Mouse (Mus musculus) spleen, postnatal 36 days (tissue): ENCODE results near the gene 1700074P13Rik.
"Not testable (repeated sequence)": the region's sequence is repeated elsewhere in the genome, so short reads cannot be mapped to it uniquely, and the experiment has no call there.

Experiments
- DNase-seq, 2 experiments: peaks; one replicate each; pipeline ENCODE4 v3.0.0; 2022; ENCODE audit warnings: low spot score in 2 of 2, mixed read lengths in 1 of 2

Gene 1700074P13Rik

GRCm38 (mm10) chr6:40940457-40940856 lies at the start of gene 1700074P13Rik:
Gene 1700074P13Rik (minus strand): TSS chr6:40940557.
- DNase-seq, result no peak

DNA sequence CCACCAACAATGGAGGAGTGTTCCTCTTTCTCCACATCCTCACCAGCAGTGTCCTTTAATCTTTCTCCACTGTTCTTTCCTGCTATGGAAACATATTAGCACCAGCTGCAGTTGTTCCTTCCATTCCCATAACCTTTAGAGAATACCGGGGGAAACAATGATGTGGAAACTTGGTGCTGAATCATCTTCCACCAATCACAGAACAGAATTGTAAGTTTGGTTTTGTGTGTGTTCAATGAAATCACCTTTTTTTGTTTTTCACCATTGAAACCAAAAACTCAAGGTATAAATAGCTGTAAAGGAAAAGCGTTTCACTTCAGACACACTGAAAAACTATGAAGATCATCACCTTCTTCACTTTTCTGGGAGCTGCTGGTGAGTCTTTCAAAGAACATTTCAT lies 24.1 kb upstream of the 1700074P13Rik start, which contains the start of gene 1810009J06Rik:
TSS of gene 1810009J06Rik (plus strand) at position 301 of the 400 bp plus-strand sequence.
- not testable (repeated sequence) for DNase-seq

- DNase-seq, result no peak
Measured at GRCm38 (mm10) chr6:40953716-40954115, 13.4 kb upstream of the 1700074P13Rik start.

DNA sequence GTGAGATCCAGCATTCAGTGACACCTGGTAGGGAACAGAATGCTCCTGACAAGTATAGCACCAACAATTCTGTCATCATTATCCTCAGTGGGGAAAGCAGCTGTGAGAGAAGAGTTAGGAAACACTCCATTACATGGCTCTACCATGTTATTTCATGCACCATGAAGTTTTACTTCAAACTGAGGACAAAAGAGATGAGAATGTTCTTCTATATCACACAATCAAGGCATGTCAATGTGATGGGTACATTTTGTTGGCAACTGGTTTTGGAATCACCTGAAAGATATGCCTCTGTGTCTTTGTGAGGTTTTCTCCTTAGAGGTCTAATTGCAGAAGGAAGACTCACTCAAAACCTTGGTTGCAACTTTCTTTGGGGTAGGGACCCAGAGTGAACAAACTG lies 11.4 kb upstream of the 1700074P13Rik start, which contains the start of gene Gm4744:
TSS of gene Gm4744 (minus strand) at position 101 of the 400 bp plus-strand sequence.
- DNase-seq, result no peak

DNA sequence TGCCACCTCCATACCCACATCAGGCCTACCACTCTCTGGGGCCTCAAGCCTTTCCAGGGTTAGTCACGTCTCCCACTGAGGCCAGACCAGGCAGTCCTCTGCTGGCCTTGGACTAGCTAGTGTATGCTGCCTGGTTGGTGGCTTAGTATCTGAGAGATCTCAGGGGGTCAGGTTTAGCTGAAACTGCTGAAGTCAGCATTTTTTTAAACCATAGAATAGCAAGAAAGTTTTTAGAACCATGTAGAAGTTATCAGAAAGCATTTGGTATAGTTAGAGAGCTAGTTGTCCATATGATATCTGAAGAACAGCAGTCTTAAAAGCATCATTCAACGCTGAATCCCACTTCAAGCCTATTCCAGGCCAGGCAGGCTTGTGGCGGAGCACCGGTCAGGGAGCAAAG lies 20.4 kb downstream of the 1700074P13Rik start:
- no peak for DNase-seq

GRCm38 (mm10) chr6:40900287-40900686 lies 40.1 kb downstream of the 1700074P13Rik start, which contains the start of gene Prss58:
Gene Prss58 (minus strand): TSS chr6:40900387.
- DNase-seq, result no peak

DNA sequence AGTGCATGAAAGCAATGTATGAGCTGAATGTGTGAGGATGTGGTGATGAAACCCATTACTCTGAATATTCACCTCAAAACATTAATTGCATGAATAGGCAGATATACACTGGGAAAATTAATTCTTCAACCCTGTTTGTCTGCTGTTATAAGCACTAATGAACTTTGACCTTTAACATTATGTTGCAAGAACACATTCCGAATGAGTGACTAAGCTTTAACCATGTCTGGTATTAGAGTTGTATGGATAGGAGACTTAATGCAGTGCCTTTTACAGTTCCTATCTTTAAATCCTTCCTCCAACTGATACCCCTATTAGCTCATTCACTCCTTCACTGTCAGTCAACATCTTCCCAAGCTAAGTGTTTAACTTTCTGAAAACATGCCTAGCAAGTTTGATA lies 45.6 kb downstream of the 1700074P13Rik start:
- no peak for DNase-seq

GRCm38 (mm10) chr6:40893577-40893976 lies 46.8 kb downstream of the 1700074P13Rik start:
- DNase-seq, result peak; percentile 24 to 46

GRCm38 (mm10) chr6:40891754-40892153 lies 48.6 kb downstream of the 1700074P13Rik start:
- no peak for DNase-seq

DNA sequence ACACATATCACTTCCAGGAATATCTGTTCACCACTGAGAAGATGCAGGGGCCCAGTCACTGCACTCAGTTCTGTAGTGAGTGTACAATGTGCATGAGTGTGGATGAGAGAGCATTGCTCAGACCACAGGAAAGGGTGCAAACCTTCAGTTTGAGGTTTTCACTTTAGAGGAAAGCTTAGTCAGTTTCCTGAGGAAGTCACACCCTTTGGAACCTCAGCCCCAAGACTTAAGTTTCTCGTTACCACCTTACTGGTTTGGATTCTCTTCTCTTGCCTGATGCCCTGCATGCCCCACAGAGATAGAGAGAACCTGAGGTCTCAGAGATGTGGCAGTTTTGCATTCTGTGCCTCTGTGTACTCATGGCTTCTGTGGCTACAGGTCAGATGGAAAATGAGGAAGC lies 49.4 kb downstream of the 1700074P13Rik start:
- DNase-seq, result peak; percentile 24 to 44

DNA sequence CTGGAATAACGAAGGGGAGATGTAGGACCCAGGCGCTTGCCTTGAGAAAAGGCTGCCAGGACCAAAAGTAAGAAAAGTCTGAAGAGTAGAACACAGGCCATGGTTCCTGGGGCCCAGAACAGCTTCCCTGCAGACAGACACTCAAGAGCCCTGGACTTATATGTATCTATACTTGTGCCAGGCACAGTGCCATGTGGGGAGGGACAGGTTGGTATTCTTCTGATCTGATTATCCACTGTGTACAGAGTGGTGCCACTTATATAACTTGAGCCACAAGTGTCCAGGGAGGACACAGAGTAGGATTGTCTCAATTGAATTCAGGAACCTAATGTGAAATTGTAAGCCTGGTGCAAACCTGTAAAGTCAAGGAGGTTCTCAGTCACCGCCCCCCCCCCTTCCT lies 53.0 kb downstream of the 1700074P13Rik start, which contains the start of gene Moxd2:
TSS of gene Moxd2 (minus strand) at position 101 of the 400 bp plus-strand sequence.
- DNase-seq, result no peak
